Mouse (Mus musculus) lung, adult 2 months (tissue): ENCODE data around the gene Slc25a21.

Experiments used
- CTCF ChIP-seq: fragments of 200-500 bp; IDR thresholded peaks from 2 replicates; pipeline ENCODE4 v1.5.1; 2011; ENCODE audit warnings: mild to moderate bottlenecking, low read length, control low read depth; ENCODE audit not compliant: insufficient read depth
- POLR2A ChIP-seq: fragments of 200-500 bp; IDR thresholded peaks from 2 replicates; pipeline ENCODE4 v1.6.1; 2011; ENCODE audit warnings: low read depth, mild to moderate bottlenecking, control low read depth, low read length, borderline replicate concordance; ENCODE audit errors: extremely low read depth

- no peak for TF ChIP-seq CTCF
- no peak for TF ChIP-seq POLR2A
These were observed 10.2 kb downstream of the Slc25a21 start for GRCm38 (mm10) chr12:57187032-57187431.
